Mouse (Mus musculus) forebrain, embryonic 14.5 days (tissue): ENCODE measurements around the gene Snrpn. TPM values are rescaled to one million over a fixed set of nuclear protein-coding genes. Genes with fewer than 3 reads are reported as not detected.
A peak's percentile ranks its signal among the peaks of the same experiment; 100 is the strongest.
"Not testable (repeated sequence)": the region's sequence is repeated elsewhere in the genome, so short reads cannot be mapped to it uniquely, and the experiment has no call there.

Experiments
- ATAC-seq: fragments of 200-750 bp; cut with Nextera tagmentation; 2 replicates; pipeline ENCODE4 v1.8.0; 2017; ENCODE audit warnings: mild to moderate bottlenecking, moderate library complexity
- DNase-seq: peaks from one replicate; pipeline ENCODE4 v3.0.0-alpha.2; 2015; ENCODE audit warnings: low spot score
- H3K27ac ChIP-seq: fragments of 300-500 bp; sonication (generic); 2 replicates; pipeline ENCODE4 v1.5.1; 2014; ENCODE audit warnings: low read depth, mild to moderate bottlenecking, control low read depth, low read length, moderate library complexity
- H3K27me3 ChIP-seq: fragments of 300-500 bp; sonication (generic); replicated peaks from 2 replicates; pipeline ENCODE4 v1.6.1; 2014; ENCODE audit warnings: low read length, control low read depth, mixed read lengths; ENCODE audit not compliant: control insufficient read depth, insufficient read depth
- H3K36me3 ChIP-seq: fragments of 300-500 bp; sonication (generic); 2 replicates; pipeline ENCODE4 v1.6.1; 2014; ENCODE audit warnings: low read length, control low read depth; ENCODE audit not compliant: control insufficient read depth, insufficient read depth
- H3K4me1 ChIP-seq: fragments of 300-500 bp; sonication (generic); 2 replicates; pipeline ENCODE4 v1.6.1; 2014; ENCODE audit warnings: antibody characterized with exemption, low read length, control low read depth; ENCODE audit not compliant: control insufficient read depth, insufficient read depth
- H3K4me2 ChIP-seq: fragments of 300-500 bp; sonication (generic); 2 replicates; pipeline ENCODE4 v1.6.1; 2014; ENCODE audit warnings: mild to moderate bottlenecking, control low read depth, low read length
- H3K4me3 ChIP-seq: fragments of 300-500 bp; sonication (generic); 2 replicates; pipeline ENCODE4 v1.5.1; 2014; ENCODE audit warnings: low read depth, low read length, control low read depth
- H3K9ac ChIP-seq: fragments of 300-500 bp; sonication (generic); 2 replicates; pipeline ENCODE4 v1.6.1; 2014; ENCODE audit warnings: mild to moderate bottlenecking, low read length, control low read depth, moderate library complexity
- H3K9me3 ChIP-seq: fragments of 300-500 bp; sonication (generic); replicated peaks from 2 replicates; pipeline ENCODE4 v1.6.1; 2016; ENCODE audit warnings: low read length, control low read depth, mixed read lengths; ENCODE audit not compliant: control insufficient read depth
- WGBS: fragments of 180-500 bp; shearing (Covaris S2); extraction: QIAGEN DNeasy Blood & Tissue Kit; methylation state at CpG from one replicate; pipeline ENCODE4 v1.1.7; 2014; 5-methylcytosine and 5-hydroxymethylcytosine counted together
- polyA plus RNA-seq: library from polyadenylated mRNA; unstranded; fragments of >200 nt; fragmentation: Nextera tagmentation; extraction: Ambion mirVana; gene quantifications from 2 replicates; pipeline ENCODE4 v1.2.1, GENCODE M21; 2014

Gene Snrpn
- 481 and 569 TPM in 2 replicates for polyA plus RNA-seq

GRCm38 (mm10) chr7:60139742-60140480 lies at the start of gene Snrpn:
Snrpn (minus strand) TSS chr7:60140219.
- no peak within 1 kb of the TSS for H3K27ac ChIP-seq
- H3K4me2 ChIP-seq = no peak within 1 kb of the TSS

GRCm38 (mm10) chr7:60170250-60171185 lies 30.5 kb upstream of the Snrpn start:
- Histone ChIP-seq H3K4me1 (no peaks in the 10 kb centered on the region), H3K4me3 (no peak overlapping the region), H3K36me3 (no peaks in the 10 kb centered on the region), H3K27ac (peak overlapping the region; percentile 78), H3K9ac (peak overlapping the region; percentile 8; the same call in 1 of the 2 replicates), H3K9me3 (0 out of 2 replicates have a peak, but pooled peaks cover 3% of the 10 kb centered on the region), H3K27me3 (no peaks in the 10 kb centered on the region), H3K4me2 (peak overlapping the region; percentile 21; the same call in 1 of the 2 replicates)
- ATAC-seq = peak; percentile 96
- peak; percentile 93 for DNase-seq
- WGBS = 47% methylated on average over 5 of the region's 5 CpGs

More at GRCm38 (mm10) chr7:60139742-60140480, at the start of gene Snrpn:
- ATAC-seq (peak; percentile 80), DNase-seq (peak; percentile 87)
- Histone ChIP-seq H3K36me3 (no peaks in the 10 kb centered on the region), H3K27me3 (no peaks in the 10 kb centered on the region), H3K9me3 (no peaks in the 10 kb centered on the region), H3K9ac (no peak within 1 kb of the TSS), H3K4me3 (no peak within 1 kb of the TSS), H3K4me1 (no peaks in the 10 kb centered on the region)
- 50% methylated on average over 4 of the region's 4 CpGs for WGBS

- no peaks in the 10 kb centered on the region for H3K4me1 ChIP-seq
- H3K9ac ChIP-seq = no peak overlapping the region
- no peaks in the 10 kb centered on the region for H3K27me3 ChIP-seq
- H3K4me3 ChIP-seq = no peak overlapping the region
- H3K27ac ChIP-seq = no peak overlapping the region
- DNase-seq (no peak), ATAC-seq (no peak)
- H3K9me3 ChIP-seq = no peaks in the 10 kb centered on the region
- H3K4me2 ChIP-seq = no peak overlapping the region
- 74% methylated on average over 7 of the region's 7 CpGs for WGBS
- no peaks in the 10 kb centered on the region for H3K36me3 ChIP-seq
Measured at GRCm38 (mm10) chr7:60125332-60125731, 14.7 kb downstream of the Snrpn start.

GRCm38 (mm10) chr7:60123086-60123624 lies 16.9 kb downstream of the Snrpn start:
- H3K36me3 ChIP-seq, H3K9me3 ChIP-seq, H3K4me3 ChIP-seq, H3K27me3 ChIP-seq, H3K27ac ChIP-seq, H3K4me1 ChIP-seq, H3K4me2 ChIP-seq, H3K9ac ChIP-seq: not testable (repeated sequence)
- DNase-seq (peak; percentile 19), ATAC-seq (peak; percentile 65)
- WGBS = 48% methylated on average over 3 of the region's 3 CpGs

GRCm38 (mm10) chr7:60122434-60123085 lies 17.5 kb downstream of the Snrpn start:
- DNase-seq (no peak), ATAC-seq (0 out of 2 replicates have a peak, but pooled peaks have one; percentile 40)
- Histone ChIP-seq H3K27ac (no peak overlapping the region), H3K36me3 (no peaks in the 10 kb centered on the region), H3K27me3 (no peaks in the 10 kb centered on the region), H3K4me3 (no peak overlapping the region), H3K9me3 (no peaks in the 10 kb centered on the region), H3K4me2 (no peak overlapping the region), H3K9ac (no peak overlapping the region), H3K4me1 (no peaks in the 10 kb centered on the region)
- WGBS = 71% methylated on average over 2 of the region's 2 CpGs

- Histone ChIP-seq H3K9me3 (no peaks in the 10 kb centered on the region), H3K36me3 (no peaks in the 10 kb centered on the region), H3K4me2 (peak overlapping the region; percentile 26; the same call in 1 of the 2 replicates), H3K27ac (peak overlapping the region; percentile 50; the same call in 1 of the 2 replicates), H3K4me3 (no peak overlapping the region), H3K4me1 (no peaks in the 10 kb centered on the region), H3K9ac (no peak overlapping the region), H3K27me3 (no peaks in the 10 kb centered on the region)
- peak; percentile 90 for DNase-seq
- ATAC-seq = peak; percentile 90
- whole genome bisulfite sequencing = 49% methylated on average over 3 of the region's 3 CpGs
Measured at GRCm38 (mm10) chr7:60097154-60097859, 42.7 kb downstream of the Snrpn start.

- Histone ChIP-seq H3K4me3 (no peak overlapping the region), H3K27ac (no peak overlapping the region), H3K9ac (no peak overlapping the region), H3K4me2 (no peak overlapping the region), H3K9me3 (0 out of 2 replicates have a peak, but pooled peaks cover 4% of the 10 kb centered on the region), H3K4me1 (no peaks in the 10 kb centered on the region), H3K36me3 (no peaks in the 10 kb centered on the region), H3K27me3 (no peaks in the 10 kb centered on the region)
- DNase-seq = peak; percentile 74
- WGBS = 62% methylated on average over 2 of the region's 2 CpGs
- peak; percentile 40; the same call in 1 of the 2 replicates for ATAC-seq
Measured at GRCm38 (mm10) chr7:60076301-60076700, 63.7 kb downstream of the Snrpn start.
